Mouse (Mus musculus): ENCODE measurements around the gene Atp5l. TPM values are rescaled to one million over a fixed set of nuclear protein-coding genes. Genes with fewer than 3 reads are reported as not detected.
"Not testable (repeated sequence)": the region's sequence is repeated elsewhere in the genome, so short reads cannot be mapped to it uniquely, and the experiment has no call there.

The Atp5l gene
- polyA plus RNA-seq (2015; fragmentation: Nextera tagmentation; extraction: Ambion mirVana): 725 and 775 TPM in 2 replicates

DNA sequence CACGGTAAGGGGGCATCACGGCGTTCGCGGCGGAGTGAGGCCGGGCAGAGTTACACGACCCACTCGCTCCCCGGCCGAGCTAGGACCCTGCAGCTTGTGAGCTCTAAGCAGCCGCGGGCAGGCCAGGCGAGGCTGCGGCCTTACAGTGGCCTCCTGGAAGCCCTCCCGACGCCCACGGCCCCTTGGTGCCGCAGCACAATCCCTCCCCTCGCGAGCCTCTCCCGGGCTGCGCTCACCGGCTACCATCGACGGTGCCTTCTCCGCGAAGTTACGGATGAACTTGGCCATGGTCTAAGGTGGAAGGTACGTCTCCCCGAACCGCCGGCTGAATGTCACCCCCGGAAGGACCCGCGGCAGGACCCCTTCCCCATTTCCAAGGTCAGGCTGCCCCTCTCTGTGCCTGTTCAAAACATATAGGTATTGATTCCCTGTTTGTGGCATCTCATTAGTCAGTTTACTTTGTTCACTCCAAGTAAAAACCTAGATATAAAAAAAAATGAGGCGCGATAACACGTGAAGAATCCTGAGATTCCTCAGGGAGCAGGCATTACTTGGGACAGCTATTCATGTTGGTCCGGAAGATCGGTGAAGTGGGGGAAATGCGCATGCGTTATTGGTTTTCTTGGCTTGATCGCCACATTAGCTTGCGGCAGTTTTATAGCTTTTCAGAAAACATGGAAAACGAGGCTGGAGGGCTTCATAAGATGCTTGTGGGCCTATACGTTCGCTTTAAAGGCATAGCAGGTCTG lies at the start of gene Atp5l:
Atp5l (minus strand) TSS at position 369 of the 749 bp plus-strand sequence.
- Histone ChIP-seq H3K4me2 (replicated peaks) (peak within 1 kb of the TSS; percentile 96), H3K36me3 (no peaks in the 10 kb centered on the region), H3K27me3 (no peaks in the 10 kb centered on the region), H3K4me3 (replicated peaks) (peak within 1 kb of the TSS; percentile 99), H3K27ac (peak within 1 kb of the TSS; percentile 93), H3K4me1 (replicated peaks) (peaks cover 16% of the 10 kb centered on the region), H3K9me3 (no peaks in the 10 kb centered on the region), H3K9ac (replicated peaks) (peak within 1 kb of the TSS; percentile 95)
- ATAC-seq: peak; percentile 90
- under 1% methylated on average over 48 of the region's 48 CpGs for WGBS

DNA sequence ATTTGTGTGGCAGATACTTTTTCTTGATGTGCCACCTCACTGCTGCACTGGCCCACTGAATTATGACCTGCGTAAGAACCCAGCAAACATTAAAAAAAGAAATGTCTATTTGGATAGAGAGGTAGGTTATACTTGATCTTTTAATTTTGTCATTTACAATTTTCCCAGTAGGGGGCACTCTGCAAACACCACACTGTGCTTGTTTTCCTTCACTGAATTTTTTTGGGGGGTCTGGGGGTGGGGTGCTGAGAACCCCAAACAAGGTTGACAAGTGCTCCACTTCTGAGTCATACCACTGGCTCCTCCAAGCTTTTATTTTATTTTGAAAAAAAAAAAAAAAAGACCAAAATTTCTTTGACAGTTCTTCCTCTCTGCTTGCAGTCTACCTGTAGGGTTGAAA lies 48.9 kb upstream of the Atp5l start:
- 59% methylated on average over 1 of the region's 1 CpGs for WGBS

DNA sequence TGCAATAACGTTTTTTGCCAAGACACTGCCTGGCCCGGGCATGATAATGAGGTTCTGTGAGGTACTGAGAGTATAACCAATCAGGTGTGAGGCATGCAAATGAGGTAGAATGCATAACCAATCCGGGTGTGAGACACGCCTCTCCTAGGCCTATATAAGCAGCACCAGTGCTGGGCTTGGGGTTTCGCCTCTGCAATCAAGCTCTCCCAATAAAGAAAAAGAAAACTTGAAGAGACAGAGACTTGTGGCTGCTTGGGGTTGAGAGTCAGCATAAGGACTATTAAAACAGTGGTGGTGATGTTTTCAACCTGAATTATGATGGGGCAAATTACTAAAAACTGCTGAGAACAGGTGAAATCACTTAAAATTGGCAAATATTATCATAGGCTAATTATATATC lies 47.2 kb upstream of the Atp5l start:
- WGBS: 91% methylated on average over 5 of the region's 5 CpGs

More for the DNA sequence above, 48.9 kb upstream of the Atp5l start:
- no peak overlapping the region for H3K4me2 ChIP-seq (replicated peaks)
- no peak overlapping the region for H3K4me3 ChIP-seq (replicated peaks)
- H3K9me3 ChIP-seq: no peaks in the 10 kb centered on the region
- peaks cover 13% of the 10 kb centered on the region; the same call in 1 of the 2 replicates for H3K27me3 ChIP-seq
- peaks cover 12% of the 10 kb centered on the region for H3K4me1 ChIP-seq (replicated peaks)
- H3K36me3 ChIP-seq: no peaks in the 10 kb centered on the region
- H3K9ac ChIP-seq (replicated peaks): no peak overlapping the region
- no peak for ATAC-seq
- no peak overlapping the region for H3K27ac ChIP-seq

DNA sequence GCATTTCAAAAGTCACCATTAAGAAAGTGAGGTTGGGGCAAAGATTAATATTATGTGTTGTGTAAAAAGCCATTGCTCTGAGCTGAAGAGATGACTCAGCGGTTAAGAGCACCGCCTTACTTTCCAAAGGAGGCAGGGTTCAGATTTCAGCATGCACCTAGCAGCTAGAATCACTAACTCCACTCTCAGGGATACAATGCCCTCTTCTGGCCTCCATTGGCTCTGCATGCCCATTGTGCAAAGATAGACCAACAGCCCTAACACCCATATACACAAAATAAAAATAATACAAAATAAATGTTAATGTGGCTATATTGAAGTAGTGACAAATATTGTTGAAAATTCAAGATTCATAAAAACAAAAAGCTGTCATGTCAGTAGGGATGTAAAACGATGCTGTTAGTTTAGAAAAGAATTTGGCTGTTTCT lies 46.3 kb upstream of the Atp5l start:
- no peak overlapping the region for H3K9ac ChIP-seq (replicated peaks)
- peaks cover 11% of the 10 kb centered on the region for H3K36me3 ChIP-seq
- 0 out of 2 replicates have a peak, but pooled peaks cover 2% of the 10 kb centered on the region for H3K27me3 ChIP-seq
- peaks cover 16% of the 10 kb centered on the region for H3K4me1 ChIP-seq (replicated peaks)
- no peak overlapping the region for H3K4me3 ChIP-seq (replicated peaks)
- 23% methylated on average over 3 of the region's 3 CpGs for WGBS
- no peaks in the 10 kb centered on the region for H3K9me3 ChIP-seq
- ATAC-seq: no peak
- H3K27ac ChIP-seq: no peak overlapping the region
- no peak overlapping the region for H3K4me2 ChIP-seq (replicated peaks)

More for the DNA sequence above, 47.2 kb upstream of the Atp5l start:
- peaks cover 16% of the 10 kb centered on the region for H3K4me1 ChIP-seq (replicated peaks)
- ATAC-seq; H3K9me3 ChIP-seq; H3K36me3 ChIP-seq; H3K27me3 ChIP-seq; H3K27ac ChIP-seq; H3K4me3 ChIP-seq (replicated peaks); H3K9ac ChIP-seq (replicated peaks); H3K4me2 ChIP-seq (replicated peaks): not testable (repeated sequence)

GRCm38 (mm10) chr9:44965833-44966466 lies 45.4 kb upstream of the Atp5l start:
- no peaks in the 10 kb centered on the region for H3K9me3 ChIP-seq
- ATAC-seq: peak; percentile 13
- H3K9ac ChIP-seq (replicated peaks): peak overlapping the region; percentile 59
- peaks cover 20% of the 10 kb centered on the region for H3K36me3 ChIP-seq
- peaks cover 16% of the 10 kb centered on the region for H3K4me1 ChIP-seq (replicated peaks)
- H3K4me3 ChIP-seq (replicated peaks): peak overlapping the region; percentile 69
- peak overlapping the region; percentile 94 for H3K4me2 ChIP-seq (replicated peaks)
- H3K27me3 ChIP-seq: 0 out of 2 replicates have a peak, but pooled peaks cover 1% of the 10 kb centered on the region
- 12% methylated on average over 10 of the region's 10 CpGs for WGBS
- H3K27ac ChIP-seq: peak overlapping the region; percentile 61; the same call in 1 of the 2 replicates

- peak; percentile 96 for ATAC-seq
- Histone ChIP-seq H3K4me2 (replicated peaks) (peak within 1 kb of the TSS; percentile 94), H3K27ac (peak within 1 kb of the TSS; percentile 61; the same call in 1 of the 2 replicates), H3K36me3 (peaks cover 24% of the 10 kb centered on the region), H3K27me3 (no peaks in the 10 kb centered on the region), H3K9me3 (no peaks in the 10 kb centered on the region), H3K4me3 (replicated peaks) (peak within 1 kb of the TSS; percentile 69), H3K4me1 (replicated peaks) (peaks cover 16% of the 10 kb centered on the region), H3K9ac (replicated peaks) (peak within 1 kb of the TSS; percentile 76)
- WGBS: 1% methylated on average over 39 of the region's 39 CpGs
Measured at GRCm38 (mm10) chr9:44965126-44965832, 44.7 kb upstream of the Atp5l start, which contains the start of gene Ube4a. Gene Ube4a, minus strand, starts transcription at chr9:44965600.

GRCm38 (mm10) chr9:44954432-44954831 lies 33.9 kb upstream of the Atp5l start:
- H3K4me2 ChIP-seq (replicated peaks): no peak overlapping the region
- H3K9ac ChIP-seq (replicated peaks): no peak overlapping the region
- no peak for ATAC-seq
- no peak overlapping the region for H3K27ac ChIP-seq
- H3K27me3 ChIP-seq: no peaks in the 10 kb centered on the region
- H3K36me3 ChIP-seq: peaks cover 94% of the 10 kb centered on the region
- H3K9me3 ChIP-seq: no peaks in the 10 kb centered on the region
- H3K4me1 ChIP-seq (replicated peaks): no peaks in the 10 kb centered on the region
- 95% methylated on average over 3 of the region's 3 CpGs for WGBS
- H3K4me3 ChIP-seq (replicated peaks): no peak overlapping the region

DNA sequence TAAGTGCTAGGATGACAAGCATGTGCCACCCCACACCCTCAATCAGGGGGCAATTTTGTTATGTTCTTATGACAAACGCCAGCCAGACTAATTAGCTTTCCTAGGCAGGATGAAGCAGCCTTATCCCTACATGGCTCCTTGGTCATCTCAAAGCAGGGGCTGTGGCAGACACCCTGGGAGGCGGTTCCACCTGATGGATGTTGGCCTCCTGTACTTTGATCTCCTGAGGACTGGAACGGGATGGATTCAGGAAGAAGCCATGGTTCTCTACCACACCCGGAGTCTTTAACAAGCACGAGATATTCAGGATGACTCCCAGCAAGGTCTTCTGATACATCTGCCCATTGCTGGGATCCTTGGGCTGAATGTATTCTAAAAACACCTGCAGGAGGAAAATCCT lies 27.3 kb upstream of the Atp5l start:
- peaks cover 96% of the 10 kb centered on the region for H3K36me3 ChIP-seq
- H3K27me3 ChIP-seq: no peaks in the 10 kb centered on the region
- no peak overlapping the region for H3K4me2 ChIP-seq (replicated peaks)
- no peak for ATAC-seq
- no peaks in the 10 kb centered on the region for H3K9me3 ChIP-seq
- H3K27ac ChIP-seq: no peak overlapping the region
- no peak overlapping the region for H3K9ac ChIP-seq (replicated peaks)
- WGBS: 89% methylated on average over 5 of the region's 5 CpGs
- H3K4me3 ChIP-seq (replicated peaks): no peak overlapping the region
- no peaks in the 10 kb centered on the region for H3K4me1 ChIP-seq (replicated peaks)

- Histone ChIP-seq H3K9me3 (no peaks in the 10 kb centered on the region), H3K4me1 (replicated peaks) (no peaks in the 10 kb centered on the region), H3K27ac (no peak overlapping the region), H3K9ac (replicated peaks) (no peak overlapping the region), H3K27me3 (no peaks in the 10 kb centered on the region), H3K4me3 (replicated peaks) (no peak overlapping the region), H3K36me3 (peaks cover 96% of the 10 kb centered on the region), H3K4me2 (replicated peaks) (no peak overlapping the region)
- WGBS: 93% methylated on average over 7 of the region's 7 CpGs
- ATAC-seq: no peak
Measured at GRCm38 (mm10) chr9:44946185-44946695, 25.7 kb upstream of the Atp5l start.

DNA sequence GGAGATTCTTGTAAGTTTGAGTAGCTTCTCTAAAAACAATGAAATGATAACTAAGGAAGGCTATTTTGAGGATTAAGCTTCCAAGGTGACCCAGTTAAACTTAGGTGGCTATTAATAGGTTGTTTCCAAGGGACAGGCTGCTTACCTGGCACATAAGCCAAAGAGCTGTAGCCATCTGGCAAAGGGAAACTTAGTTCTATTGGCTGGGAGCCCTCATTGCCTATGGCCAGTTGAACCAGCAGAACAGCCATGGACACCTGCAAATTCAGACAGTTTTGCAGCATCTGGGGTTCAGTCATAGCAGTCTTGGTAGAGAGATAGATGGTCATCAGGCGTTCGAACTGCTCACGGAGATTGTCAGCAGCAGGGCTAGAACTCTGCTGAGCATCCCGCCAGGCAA lies 21.9 kb upstream of the Atp5l start:
- no peak overlapping the region for H3K4me3 ChIP-seq (replicated peaks)
- H3K27ac ChIP-seq: no peak overlapping the region
- no peak overlapping the region for H3K9ac ChIP-seq (replicated peaks)
- WGBS: 96% methylated on average over 4 of the region's 4 CpGs
- H3K36me3 ChIP-seq: peaks cover 91% of the 10 kb centered on the region
- no peaks in the 10 kb centered on the region for H3K27me3 ChIP-seq
- no peak for ATAC-seq
- no peaks in the 10 kb centered on the region for H3K9me3 ChIP-seq
- H3K4me1 ChIP-seq (replicated peaks): no peaks in the 10 kb centered on the region
- H3K4me2 ChIP-seq (replicated peaks): no peak overlapping the region

- H3K36me3 ChIP-seq: peaks cover 91% of the 10 kb centered on the region
Measured at GRCm38 (mm10) chr9:44941756-44942155, 21.2 kb upstream of the Atp5l start.

More at GRCm38 (mm10) chr9:44941756-44942155, 21.2 kb upstream of the Atp5l start:
- Histone ChIP-seq H3K4me2 (replicated peaks) (no peak overlapping the region), H3K9me3 (no peaks in the 10 kb centered on the region), H3K4me1 (replicated peaks) (no peaks in the 10 kb centered on the region), H3K27ac (no peak overlapping the region), H3K4me3 (replicated peaks) (no peak overlapping the region), H3K9ac (replicated peaks) (no peak overlapping the region), H3K27me3 (no peaks in the 10 kb centered on the region)
- no peak for ATAC-seq
- WGBS: 93% methylated on average over 4 of the region's 4 CpGs

All from midbrain, embryonic 13.5 days (tissue).